Mouse (Mus musculus) hindbrain, embryonic 11.5 days (tissue): ENCODE results near the gene Prss28. TPM values are rescaled to one million over a fixed set of nuclear protein-coding genes. Genes with fewer than 3 reads are reported as not detected.

Experiments used
- polyA plus RNA-seq: library from polyadenylated mRNA; unstranded; fragments of >200 nt; fragmentation: Nextera tagmentation; extraction: Ambion mirVana; gene quantifications from 2 replicates; pipeline ENCODE4 v1.2.1, GENCODE M21; 2014

Gene Prss28
- polyA plus RNA-seq, 1 experiment from 2014 or later, result not detected

Other genes with a start within 250 kb of the Prss28 start
- gene Tmem204, start 225.1 kb upstream of the Prss28 start, polyA plus RNA-seq, result 9.3 and 10.7 TPM in 2 replicates
- gene Telo2, start 192.7 kb upstream of the Prss28 start, polyA plus RNA-seq, result 23.5 and 28.8 TPM in 2 replicates
- not detected in 2 replicates for gene Ptx4, start 187.9 kb upstream of the Prss28 start, polyA plus RNA-seq
- gene Clcn7, start 175.3 kb upstream of the Prss28 start, polyA plus RNA-seq, result 16.6 and 18.7 TPM in 2 replicates
- not detected in 2 replicates for gene Ccdc154, start 146.2 kb upstream of the Prss28 start, polyA plus RNA-seq
- gene Gm38655, start 133.2 kb upstream of the Prss28 start, polyA plus RNA-seq, result not detected in 2 replicates
- 35.2 and 36.4 TPM in 2 replicates for gene BC003965, start 124.1 kb upstream of the Prss28 start, polyA plus RNA-seq
- 4.3 and 4.5 TPM in 2 replicates for gene Unkl, start 120.2 kb upstream of the Prss28 start, polyA plus RNA-seq
- gene Gnptg, start 68.5 kb upstream of the Prss28 start, polyA plus RNA-seq, result 51.5 and 57.2 TPM in 2 replicates
- 60.3 and 64.9 TPM in 2 replicates for gene Tsr3, start 68.5 kb upstream of the Prss28 start, polyA plus RNA-seq
- 2.0 and 4.4 TPM in 2 replicates for gene Baiap3, start 52.3 kb upstream of the Prss28 start, polyA plus RNA-seq
- 781 and 835 TPM in 2 replicates for gene Ube2i, start 34.0 kb upstream of the Prss28 start, polyA plus RNA-seq
- gene Prss34, start 10.3 kb upstream of the Prss28 start, polyA plus RNA-seq, result not detected in 2 replicates
- not detected in 2 replicates for gene Prss29, start 10.0 kb downstream of the Prss28 start, polyA plus RNA-seq
- not detected in 2 replicates for gene Tpsab1, start 36.9 kb downstream of the Prss28 start, polyA plus RNA-seq
- not detected in 2 replicates for gene Tpsb2, start 57.7 kb downstream of the Prss28 start, polyA plus RNA-seq
- 0.69 TPM in 1 of 2 replicates, not detected in the other for gene Tpsg1, start 60.6 kb downstream of the Prss28 start, polyA plus RNA-seq
- 5.9 and 6.5 TPM in 2 replicates for gene Cacna1h, start 125.1 kb downstream of the Prss28 start, polyA plus RNA-seq
- 1.3 and 1.8 TPM in 2 replicates for gene Tekt4, start 146.0 kb downstream of the Prss28 start, polyA plus RNA-seq
- 0.07 and 0.12 TPM in 2 replicates for gene Sstr5, start 188.6 kb downstream of the Prss28 start, polyA plus RNA-seq